Mouse (Mus musculus): ENCODE measurements at regions not wholly inside any gene's neighbourhood (a gene's known extent, or its start where the extent isn't known, plus 50 kb on each side); places are given as distances from the start of the nearest gene placed in this dataset.

DNA sequence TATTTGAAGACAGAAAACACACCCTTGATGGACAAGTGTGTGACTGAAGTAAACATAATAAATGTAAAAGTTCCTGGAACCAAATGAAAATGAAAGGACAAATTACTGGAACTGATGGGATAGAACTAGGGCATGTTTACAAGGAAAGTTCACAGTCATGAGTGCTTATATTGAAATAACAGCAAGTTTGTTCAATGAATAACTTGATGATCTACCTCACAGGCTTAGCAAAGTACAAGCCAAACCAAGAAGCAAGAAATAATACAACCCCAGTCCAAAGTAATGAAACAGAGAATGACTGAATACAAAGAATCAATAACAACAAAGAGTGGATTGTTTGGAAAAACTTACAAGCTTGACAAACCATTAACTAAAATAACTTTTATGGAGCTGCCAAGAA lies 56.2 kb downstream of the Gm379 start:
- DNase-seq = no peak

- DNase-seq = no peak
These were observed 64.7 kb downstream of the Gm379 start for GRCm38 (mm10) chrX:108599906-108600468.

DNA sequence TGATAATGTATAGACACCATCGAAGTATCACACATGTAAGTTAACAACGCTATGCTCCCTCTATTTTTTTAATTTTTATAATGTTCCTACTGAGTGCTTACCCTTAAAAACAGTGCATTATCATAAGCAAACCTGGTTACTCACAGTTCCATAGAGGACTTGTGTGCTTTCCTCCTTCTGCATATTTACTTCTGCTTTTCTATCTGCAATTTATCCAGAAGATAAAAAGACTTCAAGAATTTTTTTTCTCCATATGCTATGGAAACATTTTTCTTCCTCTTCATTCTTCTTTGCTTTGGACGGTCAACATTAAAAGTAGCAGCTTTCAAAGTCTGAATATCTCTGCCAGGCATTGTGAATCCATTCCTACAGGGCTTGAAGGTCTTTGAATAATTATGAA lies 102.7 kb downstream of the Gm379 start:
- DNase-seq = no peak

DNA sequence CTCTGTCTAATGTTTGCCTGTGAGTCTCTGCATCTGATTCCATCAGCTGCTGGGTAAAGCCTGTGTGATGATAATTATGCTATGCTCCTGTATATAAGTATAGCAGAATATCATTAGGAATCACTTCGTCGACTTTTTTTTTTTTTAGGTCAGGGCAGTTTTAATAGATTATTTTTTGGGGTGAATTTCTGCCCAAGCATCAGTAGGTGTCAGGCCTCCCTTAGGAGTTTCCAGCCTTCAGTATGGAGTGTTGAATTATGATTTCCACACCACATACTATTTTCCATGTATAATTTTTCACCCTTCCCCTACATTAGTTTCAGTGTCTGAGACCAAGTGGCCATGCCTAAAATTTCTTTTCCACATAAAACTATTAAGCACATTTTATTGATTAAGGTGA lies 121.5 kb downstream of the Gm379 start:
- no peak for DNase-seq

- DNase-seq = no peak
These were observed 123.3 kb downstream of the Gm379 start for GRCm38 (mm10) chrX:108541410-108541809.

- DNase-seq = peak; percentile 57
These were observed 127.7 kb downstream of the Gm379 start for GRCm38 (mm10) chrX:108536995-108537394.

Data from kidney, postnatal 10 days (tissue).